ENCODE assay signal across 35 mouse cellular contexts in genomic region chr5:111739480-111739879, GRCm38 (mm10). TPM values are rescaled to one million over a fixed set of nuclear protein-coding genes. Genes with fewer than 3 reads are reported as not detected.
A peak's percentile ranks its signal among the peaks of the same experiment; 100 is the strongest.
DNase-seq lines count a peak whose midpoint lies in the region; ATAC-seq and TF ChIP-seq lines count a peak whose summit lies in the region.
"Had no signal": no experiment of that assay in that cellular context is flagged by ENCODE, and none has a peak within 500 bp of the region (broad histone marks: within the 10 kb centered on the region; RNA-seq: fewer than 3 reads in every experiment).

No protein-coding gene starts in this region.

- WGBS in forebrain, embryonic 14.5 days = 67% methylated on average over 6 of the region's 6 CpGs
- 71% methylated on average over 6 of the region's 6 CpGs for WGBS in forebrain, embryonic 10.5 days
- 74% methylated on average over 6 of the region's 6 CpGs for WGBS in midbrain, postnatal 0 days
- 76% methylated on average over 6 of the region's 6 CpGs for WGBS in midbrain, embryonic 13.5 days
- 40% methylated on average over 6 of the region's 6 CpGs for WGBS in liver, embryonic 12.5 days (ENCODE audit: insufficient replicate concordance)

- H3K27me3 ChIP-seq in forebrain, embryonic 14.5 days (replicated peaks; ENCODE audit: control insufficient read depth, insufficient read depth, low read length) = 0 out of 2 replicates have a peak, but pooled peaks cover 4% of the 10 kb centered on the region
- H3K27me3 ChIP-seq in forebrain, embryonic 10.5 days (ENCODE audit: poor library complexity, severe bottlenecking) = peaks cover 70% of the 10 kb centered on the region
- no peaks in the 10 kb centered on the region for H3K27me3 ChIP-seq in midbrain, postnatal 0 days (ENCODE audit: insufficient read depth, low read length)
- H3K27me3 ChIP-seq in midbrain, embryonic 13.5 days = peaks cover 20% of the 10 kb centered on the region
- peaks cover 45% of the 10 kb centered on the region for H3K27me3 ChIP-seq in liver, embryonic 12.5 days (replicated peaks)
- H3K27me3 ChIP-seq: CH12.LX had no signal

- H3K36me3 ChIP-seq in forebrain, embryonic 14.5 days (ENCODE audit: control insufficient read depth, insufficient read depth, low read length) = no peaks in the 10 kb centered on the region
- no peaks in the 10 kb centered on the region for H3K36me3 ChIP-seq in forebrain, embryonic 10.5 days (replicated peaks)
- H3K36me3 ChIP-seq in midbrain, postnatal 0 days (ENCODE audit: insufficient read depth, low read length) = no peaks in the 10 kb centered on the region
- no peaks in the 10 kb centered on the region for H3K36me3 ChIP-seq in midbrain, embryonic 13.5 days
- H3K36me3 ChIP-seq in liver, embryonic 12.5 days = no peaks in the 10 kb centered on the region
- H3K36me3 ChIP-seq: embryonic facial prominence, embryonic 12.5 days; embryonic facial prominence, embryonic 15.5 days; G1E; hindbrain, embryonic 13.5 days; intestine, embryonic 15.5 days had no signal

- H3K9ac ChIP-seq in forebrain, embryonic 14.5 days (ENCODE audit: low read length) = no peak overlapping the region
- no peak overlapping the region for H3K9ac ChIP-seq in midbrain, postnatal 0 days (replicated peaks; ENCODE audit: low read length, poor library complexity, severe bottlenecking)
- no peak overlapping the region for H3K9ac ChIP-seq in midbrain, embryonic 13.5 days (replicated peaks)
- no peak overlapping the region for H3K9ac ChIP-seq in liver, embryonic 12.5 days
- H3K9ac ChIP-seq: embryonic facial prominence, embryonic 12.5 days; embryonic facial prominence, embryonic 15.5 days; forebrain, postnatal 0 days; hindbrain, embryonic 13.5 days; intestine, embryonic 15.5 days had no signal

- H3K9me3 ChIP-seq in forebrain, embryonic 14.5 days (replicated peaks; ENCODE audit: control insufficient read depth, low read length) = no peaks in the 10 kb centered on the region
- H3K9me3 ChIP-seq in forebrain, embryonic 10.5 days = no peaks in the 10 kb centered on the region
- H3K9me3 ChIP-seq in midbrain, postnatal 0 days (ENCODE audit: low read length) = no peaks in the 10 kb centered on the region
- H3K9me3 ChIP-seq in midbrain, embryonic 13.5 days = no peaks in the 10 kb centered on the region
- no peaks in the 10 kb centered on the region for H3K9me3 ChIP-seq in liver, embryonic 12.5 days (replicated peaks)
- H3K9me3 ChIP-seq: embryonic facial prominence, embryonic 12.5 days; embryonic facial prominence, embryonic 15.5 days; hindbrain, embryonic 10.5 days; hindbrain, embryonic 13.5 days; intestine, embryonic 15.5 days had no signal

- no peak for ATAC-seq in forebrain, embryonic 14.5 days
- ATAC-seq in midbrain, postnatal 0 days (ENCODE audit: low FRiP score) = no peak
- no peak for ATAC-seq in midbrain, embryonic 13.5 days
- ATAC-seq in megakaryocyte progenitor cell, adult 5-6 weeks (replicated peaks; ENCODE audit: poor library complexity) = 0 out of 2 replicates have a peak, but pooled peaks have one; percentile 26
- ATAC-seq in liver, embryonic 12.5 days = no peak
- ATAC-seq: forebrain, postnatal 0 days; hindbrain, embryonic 16.5 days; intestine, embryonic 15.5 days; Patski had no signal

- H3K4me2 ChIP-seq in forebrain, embryonic 14.5 days (ENCODE audit: low read length) = no peak overlapping the region
- H3K4me2 ChIP-seq in midbrain, postnatal 0 days (ENCODE audit: low read depth, low read length, poor library complexity, severe bottlenecking) = no peak overlapping the region
- no peak overlapping the region for H3K4me2 ChIP-seq in midbrain, embryonic 13.5 days (replicated peaks)
- H3K4me2 ChIP-seq in liver, embryonic 12.5 days = no peak overlapping the region
- H3K4me2 ChIP-seq: embryonic facial prominence, embryonic 12.5 days; embryonic facial prominence, embryonic 15.5 days; heart, embryonic 11.5 days; hindbrain, embryonic 13.5 days; intestine, embryonic 15.5 days had no signal

- peak overlapping the region; percentile 1; the same call in 1 of the 2 replicates for H3K27ac ChIP-seq in forebrain, embryonic 14.5 days (ENCODE audit: low read depth, low read length)
- no peak overlapping the region for H3K27ac ChIP-seq in forebrain, embryonic 10.5 days
- H3K27ac ChIP-seq in midbrain, postnatal 0 days (ENCODE audit: low read depth, low read length) = no peak overlapping the region
- H3K27ac ChIP-seq in midbrain, embryonic 13.5 days = no peak overlapping the region
- no peak overlapping the region for H3K27ac ChIP-seq in liver, embryonic 12.5 days
- H3K27ac ChIP-seq: embryonic facial prominence, embryonic 12.5 days; embryonic facial prominence, embryonic 15.5 days; gastrocnemius, adult 2 months; hindbrain, embryonic 10.5 days; intestine, embryonic 15.5 days had no signal

- peak; percentile 13; the same call in 1 of the 2 replicates for TF ChIP-seq CTCF in midbrain, postnatal 0 days (IDR thresholded peaks at IDR 0.05)

- DNase-seq in forebrain, embryonic 14.5 days (ENCODE audit: low spot score) = no peak
- no peak for DNase-seq in forebrain, embryonic 10.5 days (ENCODE audit: extremely low spot score, low spot score)
- no peak for DNase-seq in midbrain, postnatal 0 days (ENCODE audit: low spot score)
- DNase-seq: adrenal gland, postnatal 10 days; B cell, adult 2 months; cerebellum, adult 11-12 months; cerebellum, adult 8-10 months; cerebellum, postnatal 10 days; cerebellum, postnatal 36 days; forebrain, postnatal 0 days; gastrocnemius, adult 2 months; gastrocnemius, postnatal 14 days; heart, adult 11 months; kidney, adult 11 months had no signal

- peaks cover 28% of the 10 kb centered on the region for H3K4me1 ChIP-seq in forebrain, embryonic 14.5 days (ENCODE audit: control insufficient read depth, insufficient read depth, low read length)
- H3K4me1 ChIP-seq in forebrain, embryonic 10.5 days = peaks cover 36% of the 10 kb centered on the region
- 0 out of 2 replicates have a peak, but pooled peaks cover 5% of the 10 kb centered on the region for H3K4me1 ChIP-seq in midbrain, postnatal 0 days (ENCODE audit: insufficient read depth, low read length)
- peaks cover 38% of the 10 kb centered on the region for H3K4me1 ChIP-seq in midbrain, embryonic 13.5 days (replicated peaks)
- no peaks in the 10 kb centered on the region for H3K4me1 ChIP-seq in liver, embryonic 12.5 days

- no peak overlapping the region for H3K4me3 ChIP-seq in forebrain, embryonic 14.5 days (ENCODE audit: low read depth, low read length)
- H3K4me3 ChIP-seq in forebrain, embryonic 10.5 days = no peak overlapping the region
- no peak overlapping the region for H3K4me3 ChIP-seq in midbrain, postnatal 0 days (ENCODE audit: low read depth, low read length)
- no peak overlapping the region for H3K4me3 ChIP-seq in midbrain, embryonic 13.5 days (replicated peaks)
- no peak overlapping the region for H3K4me3 ChIP-seq in liver, embryonic 12.5 days
- H3K4me3 ChIP-seq: embryonic facial prominence, embryonic 12.5 days; embryonic facial prominence, embryonic 15.5 days; gastrocnemius, adult 2 months; hindbrain, embryonic 10.5 days; hindbrain, embryonic 13.5 days; intestine, embryonic 15.5 days had no signal

RNA-seq across cellular contexts. Expression of gene Gm26897, which starts 5.8 kb away (rescaled TPM):
- polyA plus RNA-seq in forebrain, embryonic 14.5 days (2014; fragmentation: Nextera tagmentation; extraction: Ambion mirVana) = not detected in 2 replicates
- polyA plus RNA-seq in forebrain, embryonic 10.5 days (2016; fragmentation: Nextera tagmentation; extraction: Ambion mirVana) = not detected in 2 replicates
- total RNA-seq in midbrain, postnatal 0 days (2014; rRNA removed) = not detected in 2 replicates
- not detected in 2 replicates for polyA plus RNA-seq in midbrain, postnatal 0 days (2015; fragmentation: Nextera tagmentation; extraction: Ambion mirVana)
- not detected in 2 replicates for polyA plus RNA-seq in midbrain, embryonic 13.5 days (2015; fragmentation: Nextera tagmentation; extraction: Ambion mirVana)
- not detected in 2 replicates for total RNA-seq in megakaryocyte progenitor cell, adult 5-6 weeks (2015)
- total RNA-seq in megakaryocyte progenitor cell, adult 5-6 weeks (2017) = not detected in 2 replicates
- polyA plus RNA-seq in liver, embryonic 12.5 days (2016; fragmentation: Nextera tagmentation; extraction: Ambion mirVana) = not detected in 2 replicates
- total RNA-seq: adrenal gland, adult 18-20 months; adrenal gland, postnatal 10 days; adrenal gland, postnatal 4 days; CH12.LX; forebrain, postnatal 0 days; G1E; gastrocnemius, adult 2 months; gastrocnemius, postnatal 14 days; gastrocnemius, postnatal 4 days; heart, adult 8-10 months; heart, postnatal 25 days had no signal
- polyA plus RNA-seq: embryonic facial prominence, embryonic 12.5 days; embryonic facial prominence, embryonic 15.5 days; forebrain, postnatal 0 days; frontal cortex, adult 2 months; G1E; heart, embryonic 11.5 days; heart, embryonic 14.5 days; heart, postnatal 0 days; hindbrain, embryonic 10.5 days; hindbrain, embryonic 13.5 days; hindbrain, embryonic 16.5 days; intestine, embryonic 15.5 days; Patski had no signal
